Mouse (Mus musculus) hindbrain, embryonic 14.5 days (tissue): ENCODE measurements around the gene Tff1. TPM values are rescaled to one million over a fixed set of nuclear protein-coding genes. Genes with fewer than 3 reads are reported as not detected.

Experiments used
- ATAC-seq: fragments of 200-750 bp; cut with Nextera tagmentation; 2 replicates; pipeline ENCODE4 v1.8.0; 2017; ENCODE audit warnings: moderate number of reproducible peaks, mild to moderate bottlenecking, moderate TSS enrichment, moderate library complexity; ENCODE audit not compliant: low FRiP score
- DNase-seq: peaks from one replicate; pipeline ENCODE4 v3.0.0-alpha.2; 2015; ENCODE audit warnings: low spot score
- H3K27ac ChIP-seq: fragments of 300-500 bp; sonication (generic); 2 replicates; pipeline ENCODE4 v1.5.1; 2014; ENCODE audit warnings: mild to moderate bottlenecking, moderate library complexity
- H3K27me3 ChIP-seq: fragments of 300-500 bp; sonication (generic); 2 replicates; pipeline ENCODE4 v1.6.1; 2014; ENCODE audit warnings: mild to moderate bottlenecking, low read length, mixed read lengths; ENCODE audit not compliant: control insufficient read depth, insufficient read depth
- H3K36me3 ChIP-seq: fragments of 300-500 bp; sonication (generic); replicated peaks from 2 replicates; pipeline ENCODE4 v1.6.1; 2014; ENCODE audit not compliant: control insufficient read depth, insufficient read depth
- H3K4me1 ChIP-seq: fragments of 300-500 bp; sonication (generic); replicated peaks from 2 replicates; pipeline ENCODE4 v1.6.1; 2014; ENCODE audit warnings: antibody characterized with exemption, low read length, mixed read lengths; ENCODE audit not compliant: control insufficient read depth, insufficient read depth
- H3K4me2 ChIP-seq: fragments of 300-500 bp; sonication (generic); replicated peaks from 2 replicates; pipeline ENCODE4 v1.6.1; 2014; ENCODE audit warnings: mild to moderate bottlenecking, moderate library complexity
- H3K4me3 ChIP-seq: fragments of 300-500 bp; sonication (generic); replicated peaks from 2 replicates; pipeline ENCODE4 v1.5.1; 2014; ENCODE audit warnings: mild to moderate bottlenecking, low read length
- H3K9ac ChIP-seq: fragments of 300-500 bp; sonication (generic); 2 replicates; pipeline ENCODE4 v1.6.1; 2014
- H3K9me3 ChIP-seq: fragments of 300-500 bp; sonication (generic); 2 replicates; pipeline ENCODE4 v1.6.1; 2016; ENCODE audit warnings: low read length; ENCODE audit not compliant: control insufficient read depth
- WGBS: fragments of 180-500 bp; shearing (Covaris S2); extraction: QIAGEN DNeasy Blood & Tissue Kit; methylation state at CpG from one replicate; pipeline ENCODE4 v1.1.7; 2014; 5-methylcytosine and 5-hydroxymethylcytosine counted together
- polyA plus RNA-seq: library from polyadenylated mRNA; unstranded; fragments of >200 nt; fragmentation: Nextera tagmentation; extraction: Ambion mirVana; gene quantifications from 2 replicates; pipeline ENCODE4 v1.2.1, GENCODE M21; 2014

The Tff1 gene
- polyA plus RNA-seq, 1 experiment from 2014 or later, result not detected

GRCm38 (mm10) chr17:31163821-31164220 is 1.3 kb downstream of the Tff1 start:
- Histone ChIP-seq H3K9ac (no peak overlapping the region), H3K4me3 (no peak overlapping the region), H3K27me3 (no peaks in the 10 kb centered on the region), H3K27ac (no peak overlapping the region), H3K4me1 (no peaks in the 10 kb centered on the region), H3K4me2 (no peak overlapping the region), H3K36me3 (no peaks in the 10 kb centered on the region), H3K9me3 (no peaks in the 10 kb centered on the region)
- WGBS, result 96% methylated on average over 2 of the region's 2 CpGs
- no peak for ATAC-seq
- DNase-seq, result no peak

GRCm38 (mm10) chr17:31162607-31163006 is 2.5 kb downstream of the Tff1 start:
- Histone ChIP-seq H3K4me1 (no peaks in the 10 kb centered on the region), H3K4me3 (no peak overlapping the region), H3K9me3 (no peaks in the 10 kb centered on the region), H3K27ac (no peak overlapping the region), H3K36me3 (no peaks in the 10 kb centered on the region), H3K27me3 (no peaks in the 10 kb centered on the region), H3K4me2 (no peak overlapping the region), H3K9ac (no peak overlapping the region)
- DNase-seq, result no peak
- no peak for ATAC-seq
- 87% methylated on average over 12 of the region's 12 CpGs for WGBS

- H3K4me2 ChIP-seq, result no peak overlapping the region
- no peaks in the 10 kb centered on the region for H3K36me3 ChIP-seq
- H3K4me1 ChIP-seq, result no peaks in the 10 kb centered on the region
- H3K27ac ChIP-seq, result no peak overlapping the region
- 60% methylated on average over 4 of the region's 4 CpGs for WGBS
- no peak for ATAC-seq
- H3K27me3 ChIP-seq, result no peaks in the 10 kb centered on the region
- no peak overlapping the region for H3K4me3 ChIP-seq
- DNase-seq, result no peak
- H3K9ac ChIP-seq, result no peak overlapping the region
- H3K9me3 ChIP-seq, result no peaks in the 10 kb centered on the region
Observed at GRCm38 (mm10) chr17:31160291-31160690, 4.8 kb downstream of the Tff1 start.

- Histone ChIP-seq H3K9ac (no peak overlapping the region), H3K4me2 (no peak overlapping the region), H3K4me1 (no peaks in the 10 kb centered on the region), H3K36me3 (no peaks in the 10 kb centered on the region), H3K27me3 (no peaks in the 10 kb centered on the region), H3K9me3 (no peaks in the 10 kb centered on the region), H3K4me3 (no peak overlapping the region), H3K27ac (no peak overlapping the region)
- 81% methylated on average over 6 of the region's 6 CpGs for WGBS
- DNase-seq (no peak), ATAC-seq (no peak)
Observed at GRCm38 (mm10) chr17:31157921-31158320, 7.2 kb downstream of the Tff1 start.

- Histone ChIP-seq H3K9ac (no peak overlapping the region), H3K36me3 (no peaks in the 10 kb centered on the region), H3K4me1 (no peaks in the 10 kb centered on the region), H3K27me3 (no peaks in the 10 kb centered on the region), H3K27ac (no peak overlapping the region), H3K4me2 (no peak overlapping the region), H3K4me3 (no peak overlapping the region), H3K9me3 (0 out of 2 replicates have a peak, but pooled peaks cover 4% of the 10 kb centered on the region)
- ATAC-seq, result no peak
- 86% methylated on average over 8 of the region's 8 CpGs for WGBS
- DNase-seq, result no peak
Observed at GRCm38 (mm10) chr17:31153785-31154184, 11.3 kb downstream of the Tff1 start.

GRCm38 (mm10) chr17:31152966-31153499 is 12.0 kb downstream of the Tff1 start:
- H3K4me1 ChIP-seq, result no peaks in the 10 kb centered on the region
- no peaks in the 10 kb centered on the region for H3K27me3 ChIP-seq
- no peak for DNase-seq
- no peak overlapping the region for H3K27ac ChIP-seq
- no peak overlapping the region for H3K4me2 ChIP-seq
- H3K4me3 ChIP-seq, result no peak overlapping the region
- H3K36me3 ChIP-seq, result no peaks in the 10 kb centered on the region
- 89% methylated on average over 9 of the region's 9 CpGs for WGBS
- no peak overlapping the region for H3K9ac ChIP-seq
- ATAC-seq, result no peak
- H3K9me3 ChIP-seq, result 0 out of 2 replicates have a peak, but pooled peaks cover 5% of the 10 kb centered on the region

- Histone ChIP-seq H3K4me1 (no peaks in the 10 kb centered on the region), H3K27me3 (no peaks in the 10 kb centered on the region), H3K4me2 (no peak overlapping the region), H3K27ac (no peak overlapping the region), H3K9ac (no peak overlapping the region), H3K36me3 (no peaks in the 10 kb centered on the region), H3K9me3 (0 out of 2 replicates have a peak, but pooled peaks cover 5% of the 10 kb centered on the region), H3K4me3 (no peak overlapping the region)
- ATAC-seq (no peak), DNase-seq (no peak)
- WGBS, result 38% methylated on average over 5 of the region's 5 CpGs
Observed at GRCm38 (mm10) chr17:31152512-31152911, 12.6 kb downstream of the Tff1 start.

GRCm38 (mm10) chr17:31145998-31146397 is 19.1 kb downstream of the Tff1 start:
- DNase-seq (no peak), ATAC-seq (no peak)
- no peaks in the 10 kb centered on the region for H3K27me3 ChIP-seq
- H3K9ac ChIP-seq, result no peak overlapping the region
- no peaks in the 10 kb centered on the region for H3K4me1 ChIP-seq
- no peak overlapping the region for H3K27ac ChIP-seq
- H3K4me3 ChIP-seq, result no peak overlapping the region
- 89% methylated on average over 9 of the region's 9 CpGs for WGBS
- no peaks in the 10 kb centered on the region for H3K36me3 ChIP-seq
- H3K4me2 ChIP-seq, result no peak overlapping the region
- 0 out of 2 replicates have a peak, but pooled peaks cover 5% of the 10 kb centered on the region for H3K9me3 ChIP-seq

GRCm38 (mm10) chr17:31144040-31145037 is 20.7 kb downstream of the Tff1 start, which contains the start of gene Tff2:
Gene Tff2 (minus strand): TSS chr17:31144282.
- DNase-seq, result no peak
- H3K4me3 ChIP-seq, result no peak within 1 kb of the TSS
- H3K9me3 ChIP-seq, result 0 out of 2 replicates have a peak, but pooled peaks cover 5% of the 10 kb centered on the region
- no peaks in the 10 kb centered on the region for H3K27me3 ChIP-seq
- H3K4me2 ChIP-seq, result no peak within 1 kb of the TSS
- no peaks in the 10 kb centered on the region for H3K36me3 ChIP-seq
- 63% methylated on average over 15 of the region's 15 CpGs for WGBS
- no peak within 1 kb of the TSS for H3K9ac ChIP-seq
- no peak within 1 kb of the TSS for H3K27ac ChIP-seq
- ATAC-seq, result no peak
- H3K4me1 ChIP-seq, result no peaks in the 10 kb centered on the region
